Mouse (Mus musculus): ENCODE data around the gene Gm14401.
"Not testable (repeated sequence)": the region's sequence is repeated elsewhere in the genome, so short reads cannot be mapped to it uniquely, and the experiment has no call there.

GRCm38 (mm10) chr2:177109086-177109485 lies 35.0 kb downstream of the Gm14401 start:
- TF ChIP-seq CTCF (IDR thresholded peaks at IDR 0.05; ENCODE audit: extremely low read depth, insufficient read length, insufficient replicate concordance, low read depth, low read length); POLR2A (IDR thresholded peaks at IDR 0.05; ENCODE audit: low read depth, low read length): not testable (repeated sequence)
